Mouse (Mus musculus) heart, adult 2 months (tissue): ENCODE results near the gene 9230102O04Rik. TPM values are rescaled to one million over a fixed set of nuclear protein-coding genes. Genes with fewer than 3 reads are reported as not detected.

Experiments used
- DNase-seq, 2 experiments: peaks; one replicate each; pipeline ENCODE4 v3.0.0; 2021
- H3K27ac ChIP-seq: fragments of 200-600 bp; 2 replicates; pipeline ENCODE4 v1.8.1; 2022
- H3K27me3 ChIP-seq: fragments of 200-500 bp; 2 replicates; pipeline ENCODE4 v1.6.1; 2012; ENCODE audit warnings: mild to moderate bottlenecking, low read length, inconsistent platforms, mixed read lengths; ENCODE audit not compliant: control insufficient read depth, insufficient read depth
- H3K36me3 ChIP-seq: fragments of 200-500 bp; 2 replicates; pipeline ENCODE4 v1.6.1; 2012; ENCODE audit warnings: low read length, inconsistent platforms; ENCODE audit not compliant: control insufficient read depth, insufficient read depth
- H3K4me1 ChIP-seq: fragments of 200-500 bp; 2 replicates; pipeline ENCODE4 v1.6.1; 2011; ENCODE audit warnings: low read length; ENCODE audit not compliant: control insufficient read depth, insufficient read depth
- H3K4me3 ChIP-seq: fragments of 200-600 bp; 2 replicates; pipeline ENCODE4 v1.8.1; 2022
- H3K79me2 ChIP-seq: fragments of 200-500 bp; replicated peaks from 2 replicates; pipeline ENCODE4 v1.6.1; 2012; ENCODE audit warnings: mild to moderate bottlenecking, inconsistent platforms, low read length, moderate library complexity, mixed read lengths; ENCODE audit not compliant: control insufficient read depth, insufficient read depth
- H3K9ac ChIP-seq: fragments of 200-500 bp; 2 replicates; pipeline ENCODE4 v1.6.1; 2012; ENCODE audit warnings: low read depth, mild to moderate bottlenecking, control low read depth, inconsistent platforms, low read length, mixed read lengths
- CTCF ChIP-seq: fragments of 200-600 bp; IDR thresholded peaks from 2 replicates; pipeline ENCODE4 v1.8.1; 2022; ENCODE audit warnings: antibody characterized with exemption, mild to moderate bottlenecking, moderate library complexity
- EP300 ChIP-seq: fragments of 200-500 bp; IDR thresholded peaks from 2 replicates; pipeline ENCODE4 v1.6.1; 2011; ENCODE audit warnings: low read depth, low read length, control low read depth; ENCODE audit not compliant: insufficient read depth
- POLR2A ChIP-seq: fragments of 200-500 bp; IDR thresholded peaks from 2 replicates; pipeline ENCODE4 v1.6.1; 2011; ENCODE audit warnings: mild to moderate bottlenecking, low read depth, low read length, control low read depth; ENCODE audit not compliant: insufficient read depth
- WGBS: fragments of 180-500 bp; shearing (Covaris S2); methylation state at CpG from one replicate; pipeline ENCODE4 v1.1.7; 2018; 5-methylcytosine and 5-hydroxymethylcytosine counted together
- intact Hi-C: fragments of 180-260 bp; cut with DNase I; formaldehyde crosslinking; loops from one replicate; pipeline ENCODE4 v1.15.1; 2025
- polyA plus RNA-seq: library from polyadenylated mRNA; depleted of rRNA; stranded (reverse); fragments of >200 nt; gene quantifications from 2 replicates; pipeline ENCODE4 v1.2.3, GENCODE M21; 2012
- total RNA-seq, 2 experiments: library from RNA; stranded (reverse); gene quantifications; 2 replicates each; pipeline ENCODE4 v1.2.3; 2021

Gene 9230102O04Rik
- total and polyA plus RNA-seq, 3 experiments = not detected

DNA sequence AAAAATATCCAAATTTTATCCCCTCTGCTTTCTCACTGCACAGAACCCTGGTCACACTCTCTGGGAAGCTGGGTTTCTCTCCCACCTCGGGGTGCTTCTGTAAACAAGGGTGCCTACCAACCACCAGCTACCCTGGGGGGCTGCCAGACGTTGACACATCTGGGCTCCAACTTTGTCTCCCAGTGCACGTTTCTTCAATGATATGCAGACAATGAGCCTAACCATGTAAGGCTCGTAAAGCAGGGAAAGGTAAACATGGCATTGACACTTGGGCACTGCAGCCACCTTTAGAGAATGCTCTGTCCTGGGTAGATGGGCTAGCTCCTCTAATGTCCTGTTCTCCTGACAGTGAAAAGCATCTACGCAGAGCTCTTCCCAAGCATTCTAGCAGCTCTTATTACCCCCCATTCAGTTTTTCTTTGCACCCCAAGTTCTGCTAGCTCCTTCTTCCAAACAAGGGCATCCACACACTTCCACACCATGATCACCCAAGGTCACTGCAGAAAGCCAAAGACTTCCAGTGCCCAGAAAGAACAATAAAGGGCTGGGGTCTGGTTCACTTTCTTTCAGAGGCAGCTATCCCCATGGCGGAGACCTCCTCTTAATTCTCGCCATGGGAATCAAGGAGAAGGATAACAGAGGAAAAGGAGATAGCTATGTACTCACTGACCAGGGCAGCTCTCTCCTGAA, 2.3 kb downstream of the 9230102O04Rik start:
- Histone ChIP-seq H3K36me3 (no peaks in the 10 kb centered on the region), H3K9ac (no peak overlapping the region), H3K27ac (no peak overlapping the region), H3K4me1 (no peaks in the 10 kb centered on the region), H3K4me3 (no peak overlapping the region), H3K79me2 (no peaks in the 10 kb centered on the region), H3K27me3 (peaks cover 37% of the 10 kb centered on the region)
- DNase-seq = no peak
- TF ChIP-seq EP300 (no peak), CTCF (no peak), POLR2A (no peak)
- WGBS = 11% methylated on average over 7 of the region's 7 CpGs
- intact Hi-C loops = no loop called here

DNA sequence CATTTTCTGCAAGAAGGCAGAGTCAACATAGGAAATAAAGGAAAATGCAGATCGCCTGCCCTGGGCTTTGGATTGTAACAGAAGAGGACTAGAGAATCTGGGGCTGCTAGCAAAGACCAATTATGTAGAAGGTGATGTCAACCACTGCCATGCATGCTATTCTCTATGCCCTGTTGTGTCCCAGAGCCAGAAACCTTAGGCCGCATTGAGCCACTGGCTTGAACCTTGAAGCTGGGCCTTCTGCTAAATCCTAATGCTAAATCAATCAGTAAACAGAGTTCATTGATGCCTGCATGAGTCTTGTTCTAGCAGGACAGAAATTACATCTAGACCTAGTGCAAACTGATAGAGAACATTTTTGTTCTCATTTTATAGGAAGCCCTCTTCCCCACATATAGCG, 3.3 kb downstream of the 9230102O04Rik start:
- intact Hi-C loops = no loop called here
- no peak overlapping the region for H3K27ac ChIP-seq
- H3K79me2 ChIP-seq = no peaks in the 10 kb centered on the region
- DNase-seq = no peak
- H3K9ac ChIP-seq = no peak overlapping the region
- 50% methylated on average over 3 of the region's 3 CpGs for WGBS
- TF ChIP-seq EP300 = no peak
- H3K4me1 ChIP-seq = no peaks in the 10 kb centered on the region
- peaks cover 40% of the 10 kb centered on the region for H3K27me3 ChIP-seq
- no peak overlapping the region for H3K4me3 ChIP-seq
- no peaks in the 10 kb centered on the region for H3K36me3 ChIP-seq

DNA sequence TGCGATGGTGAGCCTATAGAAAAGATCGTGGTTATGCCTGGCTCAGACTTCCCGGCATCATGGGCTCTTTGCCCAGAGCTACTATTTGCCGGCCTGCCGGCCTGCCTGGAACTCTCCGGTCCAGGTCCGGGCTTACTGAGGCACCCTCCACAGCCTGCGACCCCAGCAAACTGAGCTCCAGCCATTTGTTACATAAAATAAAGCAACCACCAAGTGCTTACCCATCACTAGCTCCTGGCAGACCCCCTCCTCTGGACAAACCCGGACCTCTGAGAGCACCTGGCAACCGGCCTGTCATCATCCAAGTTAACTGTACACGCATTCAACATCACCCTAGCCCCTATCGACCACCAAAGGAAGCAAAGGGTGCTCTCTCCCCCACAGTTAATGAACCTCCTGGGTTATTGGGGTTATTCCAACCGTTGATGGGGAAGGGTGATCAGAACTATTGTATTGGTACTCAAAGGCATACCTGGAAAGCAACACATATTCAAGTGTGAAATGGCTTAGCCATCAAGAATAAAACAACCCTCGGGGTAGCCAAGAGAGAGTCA, 4.0 kb downstream of the 9230102O04Rik start:
- H3K27ac ChIP-seq = no peak overlapping the region
- H3K4me1 ChIP-seq = no peaks in the 10 kb centered on the region
- H3K4me3 ChIP-seq = no peak overlapping the region
- no peak for TF ChIP-seq POLR2A
- TF ChIP-seq CTCF = no peak
- no peak for TF ChIP-seq EP300
- WGBS = 28% methylated on average over 14 of the region's 14 CpGs
- H3K27me3 ChIP-seq = peaks cover 42% of the 10 kb centered on the region
- H3K9ac ChIP-seq = no peak overlapping the region
- no peaks in the 10 kb centered on the region for H3K36me3 ChIP-seq
- DNase-seq = no peak
- H3K79me2 ChIP-seq = no peaks in the 10 kb centered on the region
- intact Hi-C loops = no loop called here

DNA sequence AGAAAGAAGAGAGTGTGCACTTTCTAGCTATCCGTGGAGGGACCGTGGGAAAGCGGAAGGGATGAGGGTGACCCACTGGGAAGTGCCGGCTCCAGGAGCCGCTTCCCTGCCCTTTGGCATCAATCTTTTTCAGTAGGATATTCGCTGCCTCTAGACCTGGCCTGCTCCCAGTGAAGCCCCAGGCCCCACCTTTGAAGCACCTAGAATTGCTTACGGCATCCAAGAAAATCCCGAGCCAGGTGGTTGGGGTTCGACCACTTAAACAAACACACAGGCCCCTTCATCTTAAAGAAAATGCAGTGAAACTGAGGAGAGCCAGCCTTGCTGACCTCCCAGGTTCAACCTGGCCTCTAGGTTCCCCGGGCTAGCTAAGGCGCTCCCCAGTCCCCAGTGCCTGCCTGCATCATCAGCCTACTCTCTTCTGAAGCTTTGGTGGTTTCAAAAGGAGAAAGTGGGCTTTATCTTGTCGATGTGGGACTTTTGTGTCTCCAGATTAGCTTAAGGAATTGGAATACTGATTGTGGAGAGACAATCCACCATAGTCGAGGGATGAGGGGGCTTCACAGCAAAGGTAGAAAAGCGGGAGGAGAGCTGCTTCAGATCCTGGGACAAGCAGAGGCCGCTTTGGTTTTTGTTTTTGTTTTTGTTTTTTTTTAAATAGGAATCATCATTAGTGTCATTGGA, 4.7 kb downstream of the 9230102O04Rik start:
- H3K4me3 ChIP-seq = no peak overlapping the region
- 21% methylated on average over 15 of the region's 15 CpGs for WGBS

DNA sequence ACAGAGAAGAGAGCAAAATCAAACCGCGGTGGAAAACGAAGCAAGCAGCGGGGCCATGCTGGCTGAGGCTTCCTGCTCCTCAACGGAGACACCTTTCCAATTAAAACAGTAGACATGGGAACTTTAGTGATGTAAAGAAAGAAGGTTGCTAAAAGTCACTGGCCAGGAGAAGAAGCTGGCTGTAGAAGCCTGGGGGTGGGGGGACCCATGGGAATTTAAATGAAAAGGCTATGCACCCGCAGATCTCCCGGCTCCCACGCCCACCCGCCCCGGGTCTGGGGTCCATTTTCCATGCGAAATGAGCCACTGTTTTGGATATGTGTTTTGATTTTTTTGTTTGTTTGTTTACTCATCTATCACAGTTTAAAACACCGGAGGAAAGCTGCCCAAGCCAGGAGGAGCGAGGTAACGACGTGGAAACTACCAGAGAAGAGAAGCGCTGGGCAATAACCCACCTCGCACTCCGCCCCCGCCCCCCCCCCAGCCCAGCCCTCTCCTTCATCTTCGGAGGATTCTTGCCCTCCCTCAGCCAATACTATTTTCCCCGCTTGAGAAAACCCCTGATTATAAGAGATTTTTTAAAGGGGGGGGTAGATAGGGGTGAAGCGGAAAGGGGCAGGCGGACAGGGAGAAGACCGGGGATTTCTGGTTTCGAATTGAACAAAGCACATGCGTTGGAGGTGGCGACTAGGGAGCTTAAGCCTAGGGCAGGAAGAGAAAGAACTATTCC, 5.4 kb downstream of the 9230102O04Rik start:
- peaks cover 33% of the 10 kb centered on the region for H3K27me3 ChIP-seq
- no peak overlapping the region for H3K27ac ChIP-seq
- H3K79me2 ChIP-seq = no peaks in the 10 kb centered on the region
- intact Hi-C loops = loop anchor here (5.0 kb wide), 1 partner anchor 123 kb away; no protein-coding TSS in a partner anchor
- no peaks in the 10 kb centered on the region for H3K4me1 ChIP-seq
- DNase-seq = no peak
- TF ChIP-seq POLR2A (no peak), EP300 (no peak), CTCF (no peak)
- no peak overlapping the region for H3K9ac ChIP-seq
- H3K36me3 ChIP-seq = no peaks in the 10 kb centered on the region
- no peak overlapping the region for H3K4me3 ChIP-seq
- 3% methylated on average over 25 of the region's 27 CpGs for WGBS

More for the DNA sequence above, 4.7 kb downstream of the 9230102O04Rik start:
- Histone ChIP-seq H3K4me1 (no peaks in the 10 kb centered on the region), H3K27me3 (peaks cover 38% of the 10 kb centered on the region), H3K27ac (no peak overlapping the region), H3K36me3 (no peaks in the 10 kb centered on the region), H3K9ac (no peak overlapping the region), H3K79me2 (no peaks in the 10 kb centered on the region)
- no peak for TF ChIP-seq CTCF
- TF ChIP-seq POLR2A = no peak
- no peak for DNase-seq
- intact Hi-C loops = loop anchor here (5.0 kb wide), 1 partner anchor 123 kb away; no protein-coding TSS in a partner anchor
